Mouse (Mus musculus) lung, embryonic 15.5 days (tissue): Measurements from ENCODE around the gene Kcng3. TPM values are rescaled to one million over a fixed set of nuclear protein-coding genes. Genes with fewer than 3 reads are reported as not detected.

Source experiments
- ATAC-seq: fragments of 200-750 bp; cut with Nextera tagmentation; 2 replicates; pipeline ENCODE4 v1.8.0; 2017; ENCODE audit warnings: moderate number of reproducible peaks, borderline replicate concordance; ENCODE audit not compliant: low FRiP score, low TSS enrichment; ENCODE audit errors: extremely low read depth
- H3K27ac ChIP-seq: fragments of 300-500 bp; sonication (generic); 2 replicates; pipeline ENCODE4 v1.5.1; 2015; ENCODE audit warnings: moderate library complexity, mild to moderate bottlenecking, inconsistent platforms
- H3K27me3 ChIP-seq: fragments of 300-500 bp; sonication (generic); 2 replicates; pipeline ENCODE4 v1.6.1; 2015; ENCODE audit warnings: inconsistent platforms
- H3K36me3 ChIP-seq: fragments of 300-500 bp; sonication (generic); 2 replicates; pipeline ENCODE4 v1.6.1; 2015; ENCODE audit warnings: inconsistent platforms
- H3K4me1 ChIP-seq: fragments of 300-500 bp; sonication (generic); 2 replicates; pipeline ENCODE4 v1.6.1; 2015; ENCODE audit warnings: inconsistent platforms
- H3K4me2 ChIP-seq: fragments of 300-500 bp; sonication (generic); 2 replicates; pipeline ENCODE4 v1.6.1; 2015; ENCODE audit warnings: inconsistent platforms, mild to moderate bottlenecking, moderate library complexity
- H3K4me3 ChIP-seq: fragments of 300-500 bp; sonication (generic); 2 replicates; pipeline ENCODE4 v1.5.1; 2015; ENCODE audit warnings: mild to moderate bottlenecking, inconsistent platforms
- H3K9ac ChIP-seq: fragments of 300-500 bp; sonication (generic); 2 replicates; pipeline ENCODE4 v1.6.1; 2015; ENCODE audit warnings: inconsistent platforms
- H3K9me3 ChIP-seq: fragments of 300-500 bp; sonication (generic); 2 replicates; pipeline ENCODE4 v1.6.1; 2016; ENCODE audit warnings: inconsistent platforms
- WGBS: fragments of 180-500 bp; shearing (Covaris S2); methylation state at CpG from one replicate; pipeline ENCODE4 v1.1.7; 2015; 5-methylcytosine and 5-hydroxymethylcytosine counted together
- polyA plus RNA-seq: library from polyadenylated mRNA; unstranded; fragments of >200 nt; fragmentation: Nextera tagmentation; extraction: Ambion mirVana; gene quantifications from 2 replicates; pipeline ENCODE4 v1.2.1, GENCODE M21; 2015

Gene Kcng3
- polyA plus RNA-seq, 1 experiment from 2014 or later = not detected

- Histone ChIP-seq H3K4me2 (no peak overlapping the region), H3K9me3 (no peaks in the 10 kb centered on the region), H3K36me3 (no peaks in the 10 kb centered on the region), H3K27ac (no peak overlapping the region), H3K9ac (no peak overlapping the region), H3K4me3 (no peak overlapping the region), H3K27me3 (no peaks in the 10 kb centered on the region), H3K4me1 (0 out of 2 replicates have a peak, but pooled peaks cover 5% of the 10 kb centered on the region)
- WGBS = 69% methylated on average over 7 of the region's 7 CpGs
- ATAC-seq = no peak
These were observed 19.4 kb upstream of the Kcng3 start for GRCm38 (mm10) chr17:83650932-83651682.

GRCm38 (mm10) chr17:83649986-83650385 lies 18.3 kb upstream of the Kcng3 start:
- Histone ChIP-seq H3K4me2 (no peak overlapping the region), H3K9ac (no peak overlapping the region), H3K4me3 (no peak overlapping the region), H3K4me1 (0 out of 2 replicates have a peak, but pooled peaks cover 6% of the 10 kb centered on the region), H3K27me3 (no peaks in the 10 kb centered on the region), H3K9me3 (no peaks in the 10 kb centered on the region), H3K36me3 (no peaks in the 10 kb centered on the region), H3K27ac (no peak overlapping the region)
- 89% methylated on average over 3 of the region's 3 CpGs for WGBS
- no peak for ATAC-seq

GRCm38 (mm10) chr17:83647413-83647812 lies 15.7 kb upstream of the Kcng3 start:
- H3K4me2 ChIP-seq = no peak overlapping the region
- 0 out of 2 replicates have a peak, but pooled peaks cover 6% of the 10 kb centered on the region for H3K4me1 ChIP-seq
- WGBS = 90% methylated on average over 7 of the region's 7 CpGs
- no peak for ATAC-seq
- no peaks in the 10 kb centered on the region for H3K36me3 ChIP-seq
- no peak overlapping the region for H3K4me3 ChIP-seq
- no peak overlapping the region for H3K27ac ChIP-seq
- H3K27me3 ChIP-seq = no peaks in the 10 kb centered on the region
- H3K9me3 ChIP-seq = no peaks in the 10 kb centered on the region
- no peak overlapping the region for H3K9ac ChIP-seq

GRCm38 (mm10) chr17:83646425-83647163 lies 14.9 kb upstream of the Kcng3 start:
- H3K27me3 ChIP-seq = no peaks in the 10 kb centered on the region
- H3K4me3 ChIP-seq = no peak overlapping the region
- H3K27ac ChIP-seq = no peak overlapping the region
- 0 out of 2 replicates have a peak, but pooled peaks cover 6% of the 10 kb centered on the region for H3K4me1 ChIP-seq
- no peaks in the 10 kb centered on the region for H3K9me3 ChIP-seq
- ATAC-seq = no peak
- no peak overlapping the region for H3K4me2 ChIP-seq
- WGBS = 64% methylated on average over 8 of the region's 8 CpGs
- H3K36me3 ChIP-seq = no peaks in the 10 kb centered on the region
- H3K9ac ChIP-seq = no peak overlapping the region

GRCm38 (mm10) chr17:83645226-83645808 lies 13.6 kb upstream of the Kcng3 start:
- Histone ChIP-seq H3K36me3 (no peaks in the 10 kb centered on the region), H3K4me2 (no peak overlapping the region), H3K9me3 (no peaks in the 10 kb centered on the region), H3K9ac (no peak overlapping the region), H3K4me1 (0 out of 2 replicates have a peak, but pooled peaks cover 6% of the 10 kb centered on the region), H3K27me3 (no peaks in the 10 kb centered on the region), H3K27ac (no peak overlapping the region), H3K4me3 (no peak overlapping the region)
- ATAC-seq = peak; percentile 55
- 47% methylated on average over 9 of the region's 9 CpGs for WGBS

GRCm38 (mm10) chr17:83637393-83637792 lies 5.7 kb upstream of the Kcng3 start:
- no peak overlapping the region for H3K4me3 ChIP-seq
- 77% methylated on average over 2 of the region's 2 CpGs for WGBS
- ATAC-seq = no peak
- H3K36me3 ChIP-seq = no peaks in the 10 kb centered on the region
- no peak overlapping the region for H3K27ac ChIP-seq
- no peak overlapping the region for H3K4me2 ChIP-seq
- H3K4me1 ChIP-seq = peaks cover 4% of the 10 kb centered on the region
- no peak overlapping the region for H3K9ac ChIP-seq
- no peaks in the 10 kb centered on the region for H3K9me3 ChIP-seq
- H3K27me3 ChIP-seq = peaks cover 26% of the 10 kb centered on the region

GRCm38 (mm10) chr17:83636443-83636842 lies 4.7 kb upstream of the Kcng3 start:
- no peak for ATAC-seq
- Histone ChIP-seq H3K4me1 (peaks cover 11% of the 10 kb centered on the region), H3K9ac (no peak overlapping the region), H3K4me2 (no peak overlapping the region), H3K9me3 (no peaks in the 10 kb centered on the region), H3K27me3 (peaks cover 36% of the 10 kb centered on the region), H3K4me3 (no peak overlapping the region), H3K36me3 (no peaks in the 10 kb centered on the region), H3K27ac (no peak overlapping the region)
- 56% methylated on average over 7 of the region's 7 CpGs for WGBS

- H3K36me3 ChIP-seq = no peaks in the 10 kb centered on the region
- H3K27me3 ChIP-seq = peaks cover 71% of the 10 kb centered on the region
- no peak for ATAC-seq
- peak overlapping the region; percentile 54 for H3K4me3 ChIP-seq
- no peak overlapping the region for H3K9ac ChIP-seq
- H3K4me1 ChIP-seq = peaks cover 21% of the 10 kb centered on the region
- WGBS = under 1% methylated on average over 24 of the region's 24 CpGs
- no peak overlapping the region for H3K27ac ChIP-seq
- no peaks in the 10 kb centered on the region; the same call in 1 of the 2 replicates for H3K9me3 ChIP-seq
- peak overlapping the region; percentile 93 for H3K4me2 ChIP-seq
These were observed 1.2 kb upstream of the Kcng3 start for GRCm38 (mm10) chr17:83632653-83633570.

GRCm38 (mm10) chr17:83630787-83631678 lies 662 bp downstream of the Kcng3 start:
- Histone ChIP-seq H3K4me1 (peaks cover 21% of the 10 kb centered on the region), H3K36me3 (no peaks in the 10 kb centered on the region), H3K9ac (peak overlapping the region; percentile 31; the same call in 1 of the 2 replicates), H3K9me3 (no peaks in the 10 kb centered on the region; the same call in 1 of the 2 replicates), H3K27me3 (peaks cover 84% of the 10 kb centered on the region), H3K27ac (no peak overlapping the region), H3K4me2 (peak overlapping the region; percentile 93), H3K4me3 (peak overlapping the region; percentile 54)
- WGBS = 1% methylated on average over 108 of the region's 109 CpGs
- no peak; the same call in 1 of the 2 replicates for ATAC-seq

GRCm38 (mm10) chr17:83613907-83614306 lies 17.8 kb downstream of the Kcng3 start:
- no peak overlapping the region for H3K4me3 ChIP-seq
- WGBS = 27% methylated on average over 11 of the region's 11 CpGs

More at GRCm38 (mm10) chr17:83613907-83614306, 17.8 kb downstream of the Kcng3 start:
- ATAC-seq = no peak
- no peaks in the 10 kb centered on the region for H3K9me3 ChIP-seq
- no peaks in the 10 kb centered on the region for H3K27me3 ChIP-seq
- no peaks in the 10 kb centered on the region for H3K4me1 ChIP-seq
- H3K36me3 ChIP-seq = no peaks in the 10 kb centered on the region
- H3K9ac ChIP-seq = no peak overlapping the region
- no peak overlapping the region; the same call in 1 of the 2 replicates for H3K4me2 ChIP-seq
- H3K27ac ChIP-seq = no peak overlapping the region
